Mouse (Mus musculus) neural tube, embryonic 12.5 days (tissue): ENCODE measurements around the gene Sik3. TPM values are rescaled to one million over a fixed set of nuclear protein-coding genes. Genes with fewer than 3 reads are reported as not detected.

ENCODE experiments used
- ATAC-seq: fragments of 200-750 bp; cut with Nextera tagmentation; 2 replicates; pipeline ENCODE4 v1.8.0; 2017; ENCODE audit warnings: low read depth, mild to moderate bottlenecking, moderate TSS enrichment, moderate library complexity; ENCODE audit not compliant: low FRiP score
- H3K27ac ChIP-seq: fragments of 300-500 bp; sonication (generic); 2 replicates; pipeline ENCODE4 v1.5.1; 2016
- H3K27me3 ChIP-seq: fragments of 300-500 bp; sonication (generic); replicated peaks from 2 replicates; pipeline ENCODE4 v1.6.1; 2016; ENCODE audit warnings: mild to moderate bottlenecking
- H3K36me3 ChIP-seq: fragments of 300-500 bp; sonication (generic); 2 replicates; pipeline ENCODE4 v1.6.1; 2016; ENCODE audit warnings: mild to moderate bottlenecking
- H3K4me1 ChIP-seq: fragments of 300-500 bp; sonication (generic); 2 replicates; pipeline ENCODE4 v1.6.1; 2016
- H3K4me2 ChIP-seq: fragments of 300-500 bp; sonication (generic); replicated peaks from 2 replicates; pipeline ENCODE4 v1.6.1; 2016; ENCODE audit warnings: mild to moderate bottlenecking
- H3K4me3 ChIP-seq: fragments of 300-500 bp; sonication (generic); 2 replicates; pipeline ENCODE4 v1.5.1; 2016
- H3K9ac ChIP-seq: fragments of 300-500 bp; sonication (generic); 2 replicates; pipeline ENCODE4 v1.6.1; 2016; ENCODE audit warnings: mild to moderate bottlenecking
- H3K9me3 ChIP-seq: fragments of 300-500 bp; sonication (generic); 2 replicates; pipeline ENCODE4 v1.6.1; 2016; ENCODE audit warnings: mild to moderate bottlenecking
- WGBS: fragments of 180-500 bp; shearing (Covaris S2); methylation state at CpG from one replicate; pipeline ENCODE4 v1.1.7; 2016; 5-methylcytosine and 5-hydroxymethylcytosine counted together
- polyA plus RNA-seq: library from polyadenylated mRNA; unstranded; fragments of >200 nt; fragmentation: Nextera tagmentation; extraction: Ambion mirVana; gene quantifications from 2 replicates; pipeline ENCODE4 v1.2.1, GENCODE M21; 2016

The Sik3 gene
- polyA plus RNA-seq, 1 experiment from 2014 or later, result 13.2 TPM

- ATAC-seq, result peak; percentile 37; the same call in 1 of the 2 replicates
- no peak overlapping the region for H3K27ac ChIP-seq
Measured at GRCm38 (mm10) chr9:46230450-46230975, 217.9 kb downstream of the Sik3 start.

GRCm38 (mm10) chr9:46235196-46235595 is 222.6 kb downstream of the Sik3 start:
- ATAC-seq, result no peak
- no peak overlapping the region for H3K9ac ChIP-seq
- no peak overlapping the region for H3K4me2 ChIP-seq
- no peak overlapping the region for H3K27ac ChIP-seq
- H3K27me3 ChIP-seq, result 0 out of 2 replicates have a peak, but pooled peaks cover 3% of the 10 kb centered on the region
- H3K9me3 ChIP-seq, result no peaks in the 10 kb centered on the region
- 89% methylated on average over 6 of the region's 6 CpGs for WGBS
- H3K36me3 ChIP-seq, result no peaks in the 10 kb centered on the region
- no peak overlapping the region for H3K4me3 ChIP-seq
- peaks cover 6% of the 10 kb centered on the region for H3K4me1 ChIP-seq

More at GRCm38 (mm10) chr9:46230450-46230975, 217.9 kb downstream of the Sik3 start:
- Histone ChIP-seq H3K27me3 (0 out of 2 replicates have a peak, but pooled peaks cover 3% of the 10 kb centered on the region), H3K36me3 (no peaks in the 10 kb centered on the region), H3K9ac (peak overlapping the region; percentile 57), H3K9me3 (no peaks in the 10 kb centered on the region), H3K4me1 (peaks cover 8% of the 10 kb centered on the region), H3K4me3 (peak overlapping the region; percentile 41), H3K4me2 (peak overlapping the region; percentile 85)
- WGBS, result 18% methylated on average over 13 of the region's 13 CpGs

DNA sequence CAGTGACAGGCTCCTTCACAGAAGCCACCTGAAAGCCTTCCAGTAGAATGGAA is 222.8 kb downstream of the Sik3 start, which contains the start of gene Apoc3:
Gene Apoc3, minus strand, starts transcription at position 41 of the 53 bp plus-strand sequence.
- Histone ChIP-seq H3K9ac (no peak within 1 kb of the TSS), H3K27me3 (0 out of 2 replicates have a peak, but pooled peaks cover 3% of the 10 kb centered on the region), H3K9me3 (no peaks in the 10 kb centered on the region), H3K4me3 (no peak within 1 kb of the TSS), H3K27ac (no peak within 1 kb of the TSS), H3K4me1 (peaks cover 4% of the 10 kb centered on the region), H3K4me2 (no peak within 1 kb of the TSS), H3K36me3 (no peaks in the 10 kb centered on the region)
- no peak for ATAC-seq

DNA sequence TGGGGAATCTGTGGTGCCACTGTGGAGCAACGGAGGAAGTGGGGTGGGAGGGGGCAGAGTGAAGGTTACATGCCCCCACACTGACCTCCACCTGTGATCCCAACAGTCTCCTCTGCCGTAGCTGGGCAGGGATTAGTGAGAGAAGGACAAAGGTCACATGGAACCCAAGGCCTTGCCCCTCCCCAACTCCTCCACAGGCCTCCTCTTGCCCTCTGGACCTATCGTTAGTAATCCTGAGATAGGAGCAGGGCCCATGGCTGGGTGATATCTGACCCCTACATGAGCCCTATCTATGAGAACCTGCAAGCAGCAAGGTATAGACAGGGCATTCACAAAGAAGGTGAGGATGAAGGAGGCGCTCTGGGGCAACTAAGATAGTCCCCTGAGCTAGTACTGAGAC is 223.0 kb downstream of the Sik3 start:
- no peak for ATAC-seq
- WGBS, result 83% methylated on average over 4 of the region's 4 CpGs
- no peak overlapping the region for H3K27ac ChIP-seq

DNA sequence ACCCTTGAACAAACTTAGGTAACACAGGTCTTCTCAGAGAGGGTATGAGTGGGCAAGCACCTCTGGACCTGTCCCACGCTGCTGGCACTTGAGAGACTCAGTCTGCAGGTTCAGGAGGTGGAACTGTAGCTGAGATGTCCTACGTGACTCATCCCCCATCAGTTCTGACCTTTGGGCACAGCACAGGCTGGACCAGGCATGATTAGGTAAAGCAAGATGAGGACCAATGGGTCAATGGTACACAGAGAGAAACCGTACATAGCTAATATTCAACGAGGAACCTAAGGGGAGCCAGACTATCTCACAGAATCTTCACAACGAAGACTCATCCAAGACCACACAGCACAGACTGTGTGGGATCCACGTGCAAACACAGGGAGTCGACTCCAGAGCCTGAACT is 226.2 kb downstream of the Sik3 start:
- Histone ChIP-seq H3K27ac (no peak overlapping the region), H3K27me3 (no peaks in the 10 kb centered on the region), H3K9ac (no peak overlapping the region), H3K4me3 (no peak overlapping the region), H3K9me3 (no peaks in the 10 kb centered on the region), H3K36me3 (no peaks in the 10 kb centered on the region), H3K4me1 (no peaks in the 10 kb centered on the region), H3K4me2 (no peak overlapping the region)
- WGBS, result 91% methylated on average over 7 of the region's 7 CpGs
- no peak for ATAC-seq

More for the DNA sequence above, 223.0 kb downstream of the Sik3 start:
- Histone ChIP-seq H3K9me3 (no peaks in the 10 kb centered on the region), H3K4me2 (no peak overlapping the region), H3K4me1 (peaks cover 1% of the 10 kb centered on the region; the same call in 1 of the 2 replicates), H3K36me3 (no peaks in the 10 kb centered on the region), H3K9ac (no peak overlapping the region), H3K27me3 (0 out of 2 replicates have a peak, but pooled peaks cover 3% of the 10 kb centered on the region), H3K4me3 (no peak overlapping the region)

- Histone ChIP-seq H3K9ac (no peak within 1 kb of the TSS), H3K4me1 (no peaks in the 10 kb centered on the region), H3K27ac (no peak within 1 kb of the TSS), H3K4me3 (no peak within 1 kb of the TSS), H3K36me3 (no peaks in the 10 kb centered on the region), H3K27me3 (no peaks in the 10 kb centered on the region), H3K9me3 (no peaks in the 10 kb centered on the region), H3K4me2 (no peak within 1 kb of the TSS)
- no peak for ATAC-seq
- WGBS, result 71% methylated on average over 7 of the region's 7 CpGs
Measured at GRCm38 (mm10) chr9:46240526-46241153, 228.0 kb downstream of the Sik3 start, which contains the start of gene Apoa4. Gene Apoa4, plus strand, starts transcription at chr9:46240696.

DNA sequence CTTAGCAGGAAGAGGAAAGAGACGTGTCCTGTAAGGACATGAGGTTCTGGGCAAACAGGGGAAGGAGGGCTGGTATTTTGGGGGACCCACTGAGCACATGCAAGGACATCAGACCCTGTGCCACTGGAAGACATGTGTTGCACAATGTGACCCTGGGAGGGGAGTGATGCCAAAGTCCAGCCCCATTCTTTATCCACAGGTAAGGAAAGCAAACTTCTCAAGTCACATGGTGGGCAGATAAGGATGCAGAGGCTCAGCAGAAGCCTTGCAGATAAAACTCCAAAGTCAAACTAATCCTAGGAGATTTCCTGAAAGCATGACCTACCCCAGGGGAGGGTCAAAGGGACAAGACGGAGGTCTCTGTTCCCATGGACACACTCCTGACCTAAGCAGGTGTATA is 229.2 kb downstream of the Sik3 start:
- no peaks in the 10 kb centered on the region for H3K36me3 ChIP-seq
- H3K27me3 ChIP-seq, result no peaks in the 10 kb centered on the region
- no peaks in the 10 kb centered on the region for H3K4me1 ChIP-seq
- no peaks in the 10 kb centered on the region for H3K9me3 ChIP-seq
- no peak overlapping the region for H3K27ac ChIP-seq
- no peak for ATAC-seq
- 88% methylated on average over 2 of the region's 2 CpGs for WGBS
- H3K4me3 ChIP-seq, result no peak overlapping the region
- no peak overlapping the region for H3K4me2 ChIP-seq
- H3K9ac ChIP-seq, result no peak overlapping the region

DNA sequence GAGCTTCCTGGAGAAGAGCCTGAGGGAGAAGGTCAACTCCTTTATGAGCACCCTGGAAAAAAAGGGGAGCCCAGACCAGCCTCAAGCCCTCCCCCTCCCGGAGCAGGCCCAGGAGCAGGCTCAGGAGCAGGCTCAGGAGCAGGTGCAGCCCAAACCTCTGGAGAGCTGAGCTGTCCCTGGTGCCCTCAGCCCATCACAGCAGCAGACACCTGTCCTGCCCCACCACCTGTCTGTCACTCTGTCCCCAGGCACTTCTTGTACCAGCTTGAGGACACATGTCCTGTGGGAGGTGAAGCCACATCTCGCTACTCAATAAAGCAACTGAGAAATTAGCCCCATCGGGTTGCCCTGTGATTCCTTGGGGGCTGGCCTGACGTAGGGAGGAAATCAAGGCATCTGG is 230.5 kb downstream of the Sik3 start:
- WGBS, result 73% methylated on average over 4 of the region's 4 CpGs
- no peaks in the 10 kb centered on the region for H3K27me3 ChIP-seq
- no peak for ATAC-seq
- no peak overlapping the region for H3K4me2 ChIP-seq
- no peaks in the 10 kb centered on the region for H3K4me1 ChIP-seq
- H3K4me3 ChIP-seq, result no peak overlapping the region
- no peaks in the 10 kb centered on the region for H3K36me3 ChIP-seq
- H3K27ac ChIP-seq, result no peak overlapping the region
- H3K9ac ChIP-seq, result no peak overlapping the region
- H3K9me3 ChIP-seq, result no peaks in the 10 kb centered on the region

GRCm38 (mm10) chr9:46243584-46243983 is 231.0 kb downstream of the Sik3 start:
- 59% methylated on average over 8 of the region's 8 CpGs for WGBS
- no peak overlapping the region for H3K4me2 ChIP-seq
- ATAC-seq, result no peak
- no peak overlapping the region for H3K4me3 ChIP-seq
- no peaks in the 10 kb centered on the region for H3K4me1 ChIP-seq
- H3K36me3 ChIP-seq, result no peaks in the 10 kb centered on the region
- H3K9me3 ChIP-seq, result no peaks in the 10 kb centered on the region
- no peak overlapping the region for H3K27ac ChIP-seq
- H3K27me3 ChIP-seq, result no peaks in the 10 kb centered on the region
- H3K9ac ChIP-seq, result no peak overlapping the region

GRCm38 (mm10) chr9:46246752-46247324 is 234.2 kb downstream of the Sik3 start:
- ATAC-seq, result no peak
- Histone ChIP-seq H3K4me1 (no peaks in the 10 kb centered on the region), H3K4me3 (no peak overlapping the region), H3K9ac (no peak overlapping the region), H3K27ac (no peak overlapping the region), H3K9me3 (no peaks in the 10 kb centered on the region), H3K27me3 (no peaks in the 10 kb centered on the region), H3K36me3 (no peaks in the 10 kb centered on the region), H3K4me2 (0 out of 2 replicates have a peak overlapping the region, but pooled peaks have one; percentile 16)
- 22% methylated on average over 11 of the region's 11 CpGs for WGBS

GRCm38 (mm10) chr9:46256177-46256576 is 243.6 kb downstream of the Sik3 start:
- Histone ChIP-seq H3K27ac (no peak overlapping the region), H3K4me3 (no peak overlapping the region), H3K9ac (no peak overlapping the region), H3K4me1 (no peaks in the 10 kb centered on the region), H3K4me2 (no peak overlapping the region), H3K36me3 (no peaks in the 10 kb centered on the region), H3K9me3 (no peaks in the 10 kb centered on the region), H3K27me3 (no peaks in the 10 kb centered on the region; the same call in 1 of the 2 replicates)
- 88% methylated on average over 7 of the region's 7 CpGs for WGBS
- no peak for ATAC-seq

GRCm38 (mm10) chr9:46256658-46257385 is 244.2 kb downstream of the Sik3 start:
- Histone ChIP-seq H3K9me3 (no peaks in the 10 kb centered on the region), H3K9ac (no peak overlapping the region), H3K4me2 (no peak overlapping the region), H3K4me1 (no peaks in the 10 kb centered on the region), H3K36me3 (no peaks in the 10 kb centered on the region), H3K4me3 (no peak overlapping the region), H3K27ac (no peak overlapping the region), H3K27me3 (no peaks in the 10 kb centered on the region; the same call in 1 of the 2 replicates)
- 91% methylated on average over 10 of the region's 10 CpGs for WGBS
- ATAC-seq, result no peak
